Mouse (Mus musculus) heart, embryonic 14.5 days (tissue): Measurements from ENCODE around the gene Sdk2. TPM values are rescaled to one million over a fixed set of nuclear protein-coding genes. Genes with fewer than 3 reads are reported as not detected.

Experiments
- ATAC-seq: fragments of 200-750 bp; cut with Nextera tagmentation; 2 replicates; pipeline ENCODE4 v1.8.0; 2017; ENCODE audit warnings: low read depth, moderate TSS enrichment; ENCODE audit not compliant: insufficient number of reproducible peaks, insufficient read depth, low FRiP score
- H3K27ac ChIP-seq, 2 experiments: fragments of 200-500 bp in 1 of 2; fragments of 300-500 bp in 1 of 2; sonication (generic) in 1 of 2; replicated peaks in 1 of 2; 2 replicates each; pipeline ENCODE4 v1.5.1; 2012 to 2014; ENCODE audit warnings: low read depth in 2 of 2, low read length in 2 of 2, control low read depth in 1 of 2, mild to moderate bottlenecking in 1 of 2, mixed read lengths in 1 of 2; ENCODE audit not compliant: control insufficient read depth in 1 of 2, insufficient read depth in 1 of 2
- H3K27me3 ChIP-seq: fragments of 300-500 bp; sonication (generic); 2 replicates; pipeline ENCODE4 v1.6.1; 2014; ENCODE audit warnings: mild to moderate bottlenecking, low read length, control low read depth; ENCODE audit not compliant: control insufficient read depth, insufficient read depth
- H3K36me3 ChIP-seq: fragments of 300-500 bp; sonication (generic); 2 replicates; pipeline ENCODE4 v1.6.1; 2014; ENCODE audit warnings: mild to moderate bottlenecking, control low read depth, low read length, mixed read lengths; ENCODE audit not compliant: control insufficient read depth, insufficient read depth
- H3K4me1 ChIP-seq, 2 experiments: fragments of 200-500 bp in 1 of 2; fragments of 300-500 bp in 1 of 2; sonication (generic) in 1 of 2; 2 replicates each; pipeline ENCODE4 v1.6.1; 2012 to 2014; ENCODE audit warnings: low read length in 2 of 2, control low read depth in 1 of 2, mixed read lengths in 1 of 2; ENCODE audit not compliant: control insufficient read depth in 2 of 2, insufficient read depth in 2 of 2
- H3K4me2 ChIP-seq: fragments of 300-500 bp; sonication (generic); 2 replicates; pipeline ENCODE4 v1.6.1; 2014; ENCODE audit warnings: mild to moderate bottlenecking, low read length
- H3K4me3 ChIP-seq, 2 experiments: fragments of 200-500 bp in 1 of 2; fragments of 300-500 bp in 1 of 2; sonication (generic) in 1 of 2; 2 replicates each; pipeline ENCODE4 v1.5.1; 2012 to 2014; ENCODE audit warnings: low read length in 2 of 2, mild to moderate bottlenecking in 2 of 2, control low read depth in 1 of 2, low read depth in 1 of 2, moderate library complexity in 1 of 2; ENCODE audit not compliant: control insufficient read depth in 1 of 2, insufficient read depth in 1 of 2
- H3K9ac ChIP-seq: fragments of 300-500 bp; sonication (generic); 2 replicates; pipeline ENCODE4 v1.6.1; 2014; ENCODE audit warnings: mild to moderate bottlenecking, low read length
- H3K9me3 ChIP-seq: fragments of 300-500 bp; sonication (generic); 2 replicates; pipeline ENCODE4 v1.6.1; 2016; ENCODE audit warnings: low read length, control low read depth; ENCODE audit not compliant: control insufficient read depth
- WGBS: fragments of 180-500 bp; shearing (Covaris S2); extraction: QIAGEN DNeasy Blood & Tissue Kit; methylation state at CpG from one replicate; pipeline ENCODE4 v1.1.7; 2014; 5-methylcytosine and 5-hydroxymethylcytosine counted together
- polyA plus RNA-seq: library from polyadenylated mRNA; unstranded; fragments of >200 nt; fragmentation: Nextera tagmentation; extraction: Ambion mirVana; gene quantifications from 2 replicates; pipeline ENCODE4 v1.2.1, GENCODE M21; 2014

Sdk2 gene
- polyA plus RNA-seq, 1 experiment from 2014 or later = 2.4 TPM

DNA sequence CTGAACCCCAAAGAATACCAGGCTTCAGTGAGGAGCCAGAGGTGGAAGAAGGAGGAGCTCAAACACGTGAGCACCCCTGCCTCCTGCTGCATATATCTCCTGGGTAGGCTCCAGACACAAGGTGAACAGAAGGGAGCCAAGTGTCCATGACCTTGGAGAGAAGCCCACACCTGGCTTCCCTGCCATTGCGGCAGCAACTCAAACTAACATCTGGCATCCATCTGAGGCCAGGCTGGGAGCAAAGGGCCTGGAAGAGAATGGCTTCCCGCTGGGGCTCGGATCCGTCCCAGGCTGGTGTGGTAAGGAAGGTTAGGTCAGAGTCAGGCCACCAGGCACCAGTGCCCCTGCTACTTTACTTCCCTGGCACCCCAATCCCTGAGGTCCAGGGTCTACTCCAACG, 338.9 kb downstream of the Sdk2 start:
- Histone ChIP-seq H3K4me1 (peaks cover 2 to 5% of the 10 kb centered on the region in 2 experiments; a peak in 2 of 4 replicates), H3K27ac (no peak overlapping the region), H3K4me2 (no peak overlapping the region), H3K4me3 (no peak overlapping the region), H3K36me3 (peaks cover 36% of the 10 kb centered on the region), H3K9me3 (no peaks in the 10 kb centered on the region), H3K9ac (no peak overlapping the region), H3K27me3 (no peaks in the 10 kb centered on the region)
- 78% methylated on average over 6 of the region's 6 CpGs for WGBS
- ATAC-seq = no peak

DNA sequence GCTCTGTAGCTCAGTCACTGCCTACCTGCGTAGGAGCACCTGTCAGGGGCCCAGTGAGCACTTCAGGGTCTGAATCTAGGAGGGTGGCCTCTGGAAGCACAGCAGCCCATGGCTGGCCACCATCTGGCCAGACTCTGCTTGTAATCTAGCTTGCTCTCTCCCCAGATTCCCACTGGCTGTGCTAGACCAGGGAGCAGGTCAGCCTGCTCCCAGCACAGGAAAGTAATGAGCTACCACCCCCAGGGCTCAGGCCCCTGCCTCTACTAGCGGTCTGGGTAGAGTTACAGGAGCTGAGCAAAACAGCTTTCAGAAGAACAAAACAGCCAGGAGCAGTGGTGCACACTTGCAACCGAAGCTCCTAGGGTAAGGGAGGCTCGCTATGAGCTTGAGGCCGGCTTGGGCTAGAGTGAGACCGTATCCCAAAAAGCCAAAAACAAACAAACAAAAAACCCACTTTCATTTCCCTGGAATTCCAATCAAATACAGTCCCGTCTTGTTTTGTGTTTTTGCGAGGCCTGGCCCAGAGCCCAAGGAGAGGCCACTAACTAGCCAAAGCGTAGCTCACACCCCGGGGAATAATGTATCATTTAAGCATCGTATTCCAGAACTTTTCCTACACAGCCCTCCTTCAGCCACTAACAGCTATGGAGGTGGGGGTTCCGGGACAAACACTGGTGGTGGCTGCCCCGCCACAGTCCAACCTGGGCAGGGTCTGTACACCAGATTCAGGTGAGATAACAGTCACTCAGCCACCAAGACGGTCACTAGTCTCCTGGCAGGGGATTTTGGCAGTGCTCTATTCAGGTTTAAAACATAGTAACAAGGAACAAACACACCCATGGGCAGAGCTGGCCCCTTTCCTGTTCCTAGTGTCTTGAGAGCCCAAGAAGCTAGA, 339.6 kb downstream of the Sdk2 start:
- ATAC-seq = no peak
- no peaks in the 10 kb centered on the region for H3K9me3 ChIP-seq
- H3K27ac ChIP-seq = no peak overlapping the region
- H3K4me2 ChIP-seq = no peak overlapping the region
- WGBS = 89% methylated on average over 14 of the region's 14 CpGs
- H3K9ac ChIP-seq = no peak overlapping the region
- peaks cover 7 to 11% of the 10 kb centered on the region in 2 experiments for H3K4me1 ChIP-seq
- H3K4me3 ChIP-seq = no peak overlapping the region
- H3K36me3 ChIP-seq = peaks cover 36% of the 10 kb centered on the region
- no peaks in the 10 kb centered on the region for H3K27me3 ChIP-seq
